Mouse (Mus musculus): Measurements from ENCODE around the gene Hdc.

GRCm38 (mm10) chr2:126545297-126545696 is 73.8 kb downstream of the Hdc start:
- no peak for TF ChIP-seq CTCF (IDR thresholded peaks at IDR 0.05)
- TF ChIP-seq POLR2A (IDR thresholded peaks at IDR 0.05; ENCODE audit: insufficient read depth, low read depth, low read length), result no peak
- TF ChIP-seq EP300 (IDR thresholded peaks at IDR 0.05; ENCODE audit: insufficient read depth, low read depth, low read length), result no peak

Data from heart, adult 2 months (tissue).